Mouse (Mus musculus): ENCODE data around the gene Ccdc88c.

Ccdc88c gene

GRCm38 (mm10) chr12:100977958-100978725 is 50.7 kb downstream of the Ccdc88c start:
- in situ Hi-C loops (cut with MboI, MseI), result no loop called here

- in situ Hi-C loops (cut with MboI, MseI), result no loop called here
Observed at GRCm38 (mm10) chr12:100977551-100977950, 51.3 kb downstream of the Ccdc88c start.

DNA sequence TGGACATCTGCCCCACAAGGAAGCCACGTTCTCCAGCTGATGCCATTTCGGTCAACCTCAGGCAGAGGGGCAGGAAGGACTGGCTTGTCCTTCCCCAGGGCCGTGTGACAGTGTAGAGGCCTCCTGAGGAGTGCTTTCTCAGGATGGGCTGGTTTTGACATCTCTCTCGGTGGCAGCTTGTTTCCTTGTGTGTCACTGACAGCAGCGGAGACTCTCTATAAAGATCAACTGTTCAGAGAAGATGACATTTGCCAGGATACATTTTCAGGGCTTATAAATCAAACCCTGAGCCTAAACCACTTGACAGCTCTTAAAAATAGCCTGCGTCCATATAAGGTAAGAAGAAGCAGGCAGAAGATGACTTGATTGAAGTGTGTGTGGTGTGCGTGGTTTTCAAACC is 59.0 kb downstream of the Ccdc88c start:
- in situ Hi-C loops (cut with MboI, MseI), result no loop called here

- in situ Hi-C loops (cut with MboI, MseI), result no loop called here
Observed at GRCm38 (mm10) chr12:100967383-100967782, 61.5 kb downstream of the Ccdc88c start.

DNA sequence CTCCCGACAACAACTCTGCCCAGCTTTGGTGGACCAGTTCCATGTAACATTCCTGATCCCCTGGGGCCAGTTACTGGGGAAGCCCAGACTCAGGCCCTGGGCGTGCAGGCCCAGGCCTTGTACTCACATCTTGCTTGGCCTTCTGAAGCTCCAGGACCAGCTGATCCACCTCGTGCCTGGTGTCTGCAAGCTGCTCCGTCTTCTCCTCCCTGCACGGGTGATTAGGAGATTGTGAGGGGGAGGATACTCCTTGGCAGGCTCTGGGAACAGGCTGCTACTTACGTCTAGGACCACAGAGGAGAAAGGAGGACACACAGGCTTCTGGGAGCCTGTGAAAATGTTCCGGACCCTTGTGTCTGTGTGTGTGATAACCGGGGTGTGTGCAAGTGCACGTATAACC is 62.6 kb downstream of the Ccdc88c start:
- in situ Hi-C loops (cut with MboI, MseI), result no loop called here

- in situ Hi-C loops (cut with MboI, MseI), result no loop called here
Observed at GRCm38 (mm10) chr12:100965298-100965697, 63.6 kb downstream of the Ccdc88c start.

DNA sequence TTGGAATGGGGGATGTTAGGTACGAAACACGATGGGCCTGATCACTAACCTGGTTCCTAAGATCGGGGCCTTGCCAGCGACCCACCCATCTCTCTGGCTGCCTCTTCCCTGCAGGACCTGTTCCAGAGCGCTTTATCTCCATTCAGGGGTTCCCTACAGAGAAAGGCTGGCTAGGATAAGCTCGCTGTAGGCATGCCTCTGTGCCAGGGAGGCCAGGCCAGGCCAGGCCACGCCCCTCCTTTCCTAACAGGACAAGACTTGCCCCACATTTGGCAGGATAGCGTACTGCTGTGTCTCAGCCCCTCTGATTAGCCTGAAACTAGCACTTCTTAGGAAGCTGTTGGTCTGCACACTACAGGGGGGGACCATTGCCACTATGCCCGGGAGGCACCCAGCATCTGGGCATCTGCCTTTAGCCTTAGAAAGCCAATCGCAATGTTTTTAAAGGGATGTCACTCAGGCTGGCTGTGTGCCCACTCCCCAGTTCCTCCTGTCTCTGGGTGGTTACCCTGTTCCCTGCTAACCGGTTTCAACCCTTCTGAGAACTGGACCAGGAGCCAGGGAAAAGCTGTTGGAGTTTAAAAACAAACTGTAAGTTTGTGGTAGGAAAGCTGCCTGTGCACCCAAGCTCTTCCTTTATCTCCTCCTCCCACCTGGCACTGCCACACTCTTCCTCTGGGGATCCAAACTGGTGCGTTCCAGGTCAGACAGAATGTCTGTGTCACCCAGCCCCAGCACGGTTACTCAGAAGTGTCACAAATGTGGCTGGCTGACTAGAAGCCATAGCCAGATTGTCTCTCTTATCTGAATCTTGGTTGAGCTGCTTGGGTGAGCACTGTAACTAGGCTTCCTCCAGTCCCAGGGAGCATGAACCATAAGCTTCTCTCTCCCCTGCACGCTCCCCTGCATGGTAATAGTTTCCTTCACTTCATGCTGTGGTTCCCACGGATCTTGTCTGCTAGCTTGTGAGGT is 69.9 kb downstream of the Ccdc88c start:
- in situ Hi-C loops (cut with MboI, MseI), result loop anchor here (5.0 kb wide), 1 partner anchor 73 kb away; no protein-coding TSS in a partner anchor

DNA sequence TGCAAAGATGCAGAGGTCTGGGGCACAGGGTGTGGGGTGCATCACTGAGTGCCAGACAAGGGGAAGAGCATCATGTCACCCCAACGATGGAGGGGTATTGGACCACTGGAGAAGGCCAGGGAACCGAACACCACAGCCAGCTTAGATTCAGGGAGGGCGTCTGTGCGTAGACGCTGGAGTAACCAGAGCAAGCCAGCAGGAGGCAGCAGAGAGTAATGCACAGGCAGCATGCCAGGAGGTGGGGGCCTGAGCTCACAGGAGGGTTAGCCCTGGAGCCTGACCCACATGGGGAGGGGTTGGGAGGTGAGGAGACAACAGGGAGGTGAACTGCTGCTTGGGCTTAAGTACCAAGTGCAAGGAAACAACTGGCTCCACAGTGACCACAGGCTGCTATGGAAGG is 70.8 kb downstream of the Ccdc88c start:
- in situ Hi-C loops (cut with MboI, MseI), result loop anchor here (5.0 kb wide), 1 partner anchor 74 kb away; no protein-coding TSS in a partner anchor

DNA sequence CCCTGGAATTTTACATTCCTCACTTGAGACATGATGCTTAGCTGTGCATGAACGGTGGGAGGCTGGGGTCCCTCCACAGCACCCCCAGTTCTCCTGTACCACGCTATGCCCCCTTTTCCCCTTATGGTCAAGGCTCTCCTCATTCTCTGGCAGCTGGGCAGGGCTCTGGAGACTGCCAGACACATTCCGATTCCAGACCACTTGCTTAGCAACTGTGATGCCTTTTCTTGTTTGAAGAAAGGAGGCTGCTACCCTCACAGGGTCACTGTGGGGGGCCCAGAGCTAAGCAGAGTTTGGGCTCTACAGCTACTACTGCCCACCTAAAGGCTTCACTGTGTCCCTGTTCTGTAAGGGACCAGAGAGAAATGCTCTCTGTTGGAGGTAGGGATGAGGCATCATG is 71.6 kb downstream of the Ccdc88c start:
- in situ Hi-C loops (cut with MboI, MseI), result loop anchor here (5.0 kb wide), 1 partner anchor 75 kb away; no protein-coding TSS in a partner anchor

DNA sequence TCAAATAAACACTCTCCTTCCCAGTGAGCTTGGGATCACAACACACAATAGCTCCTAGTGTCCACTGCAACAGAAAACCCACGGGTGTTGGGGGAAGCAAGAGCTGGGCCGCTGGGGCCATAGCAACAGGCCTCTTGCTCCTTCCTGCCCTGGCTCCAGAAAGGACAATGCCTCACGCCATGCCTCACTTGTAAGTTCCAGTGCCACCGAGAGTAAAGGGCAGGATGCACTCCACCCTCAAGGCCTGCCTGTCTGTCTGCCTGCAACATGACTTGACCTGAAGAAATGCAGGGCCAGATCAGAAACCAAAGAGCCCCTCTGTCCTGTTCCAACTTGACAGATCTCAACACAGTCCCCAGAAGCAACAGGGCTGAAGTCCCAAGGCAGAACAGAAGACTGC is 72.0 kb downstream of the Ccdc88c start:
- in situ Hi-C loops (cut with MboI, MseI), result loop anchor here (5.0 kb wide), 1 partner anchor 75 kb away; no protein-coding TSS in a partner anchor

DNA sequence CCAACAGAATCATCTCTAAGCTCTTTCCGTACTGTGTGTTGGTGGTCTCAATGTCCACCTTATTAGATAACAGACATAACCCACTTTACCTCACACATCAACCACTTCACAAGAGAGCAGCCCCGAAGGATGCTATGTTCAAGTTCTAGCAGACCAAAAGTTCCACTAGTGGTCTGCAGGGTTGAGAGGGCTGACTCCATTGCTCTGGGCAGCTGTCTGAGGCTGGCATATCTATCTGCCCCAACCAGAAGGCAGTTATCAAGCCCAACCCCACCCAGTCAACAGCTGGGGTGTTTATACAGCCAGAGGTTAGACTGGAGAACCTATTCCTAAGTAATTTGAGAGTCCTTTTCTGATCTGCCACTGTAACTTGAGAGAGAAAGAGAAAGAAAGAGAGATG is 72.8 kb downstream of the Ccdc88c start:
- in situ Hi-C loops (cut with MboI, MseI), result loop anchor here (5.0 kb wide), 1 partner anchor 76 kb away; no protein-coding TSS in a partner anchor

DNA sequence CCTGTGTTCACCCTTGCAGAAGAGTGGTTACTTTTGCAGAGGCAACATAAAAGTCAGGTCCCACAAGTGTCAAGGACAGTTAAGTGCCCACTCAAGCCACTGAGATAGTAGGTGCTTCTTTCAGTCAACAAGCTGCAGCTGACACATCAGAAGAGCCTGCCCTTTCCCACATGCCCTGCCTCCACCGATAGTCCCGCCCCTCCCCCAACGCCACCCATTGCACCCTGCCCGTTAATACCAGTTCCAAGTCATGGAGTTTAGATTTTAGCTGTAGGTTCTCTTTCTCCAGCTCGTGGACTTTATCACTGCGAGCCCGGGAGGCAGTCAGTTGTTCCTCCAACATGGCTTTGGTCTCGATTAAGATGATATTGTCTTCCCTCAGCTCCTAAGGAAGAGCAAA is 74.9 kb downstream of the Ccdc88c start:
- in situ Hi-C loops (cut with MboI, MseI), result no loop called here

- in situ Hi-C loops (cut with MboI, MseI), result no loop called here
Observed at GRCm38 (mm10) chr12:100952193-100952931, 76.5 kb downstream of the Ccdc88c start.

- in situ Hi-C loops (cut with MboI, MseI), result no loop called here
Observed at GRCm38 (mm10) chr12:100949146-100949545, 79.7 kb downstream of the Ccdc88c start.

GRCm38 (mm10) chr12:100948021-100948420 is 80.8 kb downstream of the Ccdc88c start:
- in situ Hi-C loops (cut with MboI, MseI), result no loop called here

GRCm38 (mm10) chr12:100945948-100946347 is 82.9 kb downstream of the Ccdc88c start:
- in situ Hi-C loops (cut with MboI, MseI), result no loop called here

DNA sequence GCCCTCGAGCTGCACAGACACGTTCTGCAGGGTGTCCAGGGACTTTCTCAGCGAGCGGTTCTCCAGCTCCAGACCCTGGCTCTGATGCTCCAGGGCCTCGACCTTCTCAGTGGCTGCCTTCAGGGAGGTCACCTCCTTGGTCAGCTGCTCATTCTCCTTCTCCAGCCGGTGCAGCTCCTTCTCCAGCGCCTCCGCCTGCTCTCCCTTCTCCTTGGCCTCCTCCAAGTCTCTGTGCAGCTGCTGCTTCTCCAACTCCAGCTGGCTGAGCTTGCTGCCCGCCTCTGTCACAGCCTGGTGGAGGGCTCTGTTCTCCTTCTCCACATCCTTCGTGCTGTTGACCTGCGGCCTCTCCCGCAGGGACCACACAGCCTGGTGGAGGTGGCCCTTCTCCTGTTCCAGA is 83.4 kb downstream of the Ccdc88c start:
- in situ Hi-C loops (cut with MboI, MseI), result no loop called here

DNA sequence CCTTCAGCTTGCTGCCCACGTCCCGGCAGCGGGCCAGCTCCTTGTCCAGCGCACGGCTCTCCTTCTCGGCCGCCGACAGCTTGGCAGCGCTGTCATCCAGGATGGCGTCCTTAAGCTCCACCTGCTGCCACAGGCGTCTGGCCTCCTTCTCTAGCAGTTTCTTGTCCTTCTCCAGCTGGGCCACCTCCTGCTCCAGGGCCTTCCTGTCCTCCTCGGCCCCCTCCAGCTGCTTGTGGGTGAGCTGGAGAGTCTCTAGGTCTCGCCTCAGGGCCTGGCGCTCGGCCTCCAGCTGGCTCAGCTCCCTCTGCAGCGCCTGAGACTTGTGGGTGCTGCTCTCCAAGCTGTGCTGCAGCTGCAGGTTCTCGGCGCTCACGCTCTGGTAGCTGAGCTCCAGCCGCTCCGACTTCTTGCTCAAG is 83.9 kb downstream of the Ccdc88c start:
- in situ Hi-C loops (cut with MboI, MseI), result no loop called here

GRCm38 (mm10) chr12:100943146-100943545 is 85.7 kb downstream of the Ccdc88c start:
- in situ Hi-C loops (cut with MboI, MseI), result no loop called here

GRCm38 (mm10) chr12:100941361-100941760 is 87.5 kb downstream of the Ccdc88c start:
- in situ Hi-C loops (cut with MboI, MseI), result no loop called here

Measured in regulatory T cell (primary cell).